Mouse (Mus musculus) adrenal gland, postnatal 36 days (tissue): ENCODE measurements around the gene Stk38. TPM values are rescaled to one million over a fixed set of nuclear protein-coding genes. Genes with fewer than 3 reads are reported as not detected.
"Not testable (repeated sequence)": the region's sequence is repeated elsewhere in the genome, so short reads cannot be mapped to it uniquely, and the experiment has no call there.

Experiments
- DNase-seq, 2 experiments: peaks; one replicate each; pipeline ENCODE4 v3.0.0; 2021; ENCODE audit warnings: mixed read lengths in 1 of 2
- total RNA-seq, 2 experiments: library from RNA; stranded (reverse); gene quantifications; 2 replicates each; pipeline ENCODE4 v1.2.3; 2021

The Stk38 gene
- total RNA-seq, 2 experiments from 2014 or later = 53.4 to 55.9 TPM

GRCm38 (mm10) chr17:29039351-29039750 lies 31.6 kb upstream of the Stk38 start:
- peak in 1 of 2 experiments; percentile 25 for DNase-seq

GRCm38 (mm10) chr17:29035506-29035905 lies 27.7 kb upstream of the Stk38 start:
- DNase-seq = no peak

DNA sequence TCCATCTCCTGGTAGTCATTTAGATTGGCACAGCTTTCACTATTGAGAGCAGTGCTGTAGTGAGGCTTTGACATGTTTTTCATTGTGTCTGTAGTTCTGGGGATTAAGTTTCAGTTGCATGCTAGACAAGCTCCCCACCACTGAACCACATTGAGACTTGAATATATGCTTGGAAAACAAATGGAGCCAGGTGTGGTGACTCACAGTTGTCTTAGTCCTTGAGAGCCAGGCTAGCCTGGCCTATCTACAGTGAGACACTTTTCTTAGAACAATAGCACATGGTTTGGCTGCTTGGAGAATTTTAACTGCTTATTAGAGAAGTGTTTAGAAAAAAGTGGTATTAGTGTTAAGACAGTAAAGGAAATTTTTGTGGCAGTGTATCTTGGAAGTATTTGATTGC lies 26.5 kb upstream of the Stk38 start:
- DNase-seq = no peak

GRCm38 (mm10) chr17:29033569-29034061 lies 25.8 kb upstream of the Stk38 start:
- DNase-seq = no peak

DNA sequence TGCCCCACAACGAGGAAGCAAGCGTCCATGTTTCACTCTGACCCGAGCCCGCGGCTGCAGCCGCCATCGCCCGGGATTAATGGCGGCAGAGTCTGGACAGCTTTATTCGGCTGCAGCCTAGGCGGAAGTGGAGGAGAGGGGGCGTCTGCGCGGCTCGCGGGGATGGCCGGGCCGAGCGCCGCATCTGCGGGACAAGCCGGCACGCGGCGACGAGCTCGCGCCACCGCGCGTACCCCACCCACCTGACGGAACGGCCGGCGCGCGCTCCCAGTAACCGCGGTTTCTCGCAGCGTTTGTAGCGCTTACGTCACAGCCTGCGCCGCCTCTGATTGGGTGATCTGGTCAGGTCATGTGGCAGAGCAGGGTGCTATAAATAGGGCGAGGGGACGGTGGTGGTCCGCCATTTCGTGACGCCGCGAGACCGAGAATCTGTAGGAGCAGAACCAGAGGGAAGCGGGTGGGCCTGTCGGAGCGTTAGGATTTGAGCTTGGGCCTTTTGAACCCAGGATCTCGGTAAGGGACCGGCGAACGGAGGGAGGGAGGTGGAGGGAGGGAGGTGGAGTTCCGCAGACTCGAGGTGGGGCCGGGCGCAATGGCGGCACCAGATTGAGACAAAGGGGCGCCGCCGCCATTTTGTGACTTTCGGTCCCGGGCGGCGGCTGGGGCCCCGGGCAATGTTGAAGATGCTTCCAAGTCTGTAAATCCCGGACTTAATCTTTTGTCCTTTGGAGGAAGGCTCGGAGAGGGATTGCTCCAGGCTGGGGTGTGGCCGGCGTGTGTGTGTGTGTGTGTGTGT lies 24.7 kb upstream of the Stk38 start, which contains the start of gene Srsf3:
TSS of gene Srsf3 (plus strand) at position 355 of the 796 bp plus-strand sequence.
- DNase-seq = peak; percentile 98 to 99

GRCm38 (mm10) chr17:29031771-29032273 lies 24.0 kb upstream of the Stk38 start:
- peak in 1 of 2 experiments; percentile 59 for DNase-seq

GRCm38 (mm10) chr17:29031085-29031711 lies 23.4 kb upstream of the Stk38 start:
- DNase-seq = not testable (repeated sequence)

DNA sequence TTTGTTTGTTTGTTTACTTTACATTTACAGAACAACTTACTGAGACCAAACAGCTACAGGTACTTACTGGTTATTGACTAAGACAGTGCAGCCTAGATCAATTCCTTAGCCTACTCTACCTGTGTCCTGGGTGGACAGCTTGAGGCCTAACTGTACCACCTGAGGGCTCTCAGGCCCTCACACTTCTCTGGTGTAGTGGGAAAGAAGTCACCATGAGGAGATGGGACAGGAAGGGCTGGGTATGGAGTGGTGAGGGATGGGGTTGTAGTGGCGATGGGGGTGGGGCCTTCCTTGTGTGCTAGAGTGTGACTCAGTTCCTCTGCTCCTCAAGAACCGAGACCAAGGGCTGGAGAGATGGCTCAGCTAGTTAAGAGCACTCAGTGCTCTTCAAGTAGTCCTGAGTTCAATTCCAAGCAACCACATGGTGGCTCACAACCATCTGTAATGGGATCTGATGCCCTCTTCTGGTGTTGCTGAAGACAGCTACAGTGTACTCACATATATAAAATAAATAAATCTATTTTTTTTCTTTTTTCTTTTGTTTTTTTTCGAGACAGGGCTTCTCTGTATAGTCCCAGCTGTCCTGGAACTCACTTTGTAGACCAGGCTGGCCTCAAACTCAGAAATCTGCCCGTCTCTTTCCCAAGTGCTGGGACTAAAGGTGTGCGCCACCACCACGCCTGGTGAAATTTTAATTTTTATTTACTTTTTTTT lies 22.7 kb upstream of the Stk38 start:
- DNase-seq = no peak

DNA sequence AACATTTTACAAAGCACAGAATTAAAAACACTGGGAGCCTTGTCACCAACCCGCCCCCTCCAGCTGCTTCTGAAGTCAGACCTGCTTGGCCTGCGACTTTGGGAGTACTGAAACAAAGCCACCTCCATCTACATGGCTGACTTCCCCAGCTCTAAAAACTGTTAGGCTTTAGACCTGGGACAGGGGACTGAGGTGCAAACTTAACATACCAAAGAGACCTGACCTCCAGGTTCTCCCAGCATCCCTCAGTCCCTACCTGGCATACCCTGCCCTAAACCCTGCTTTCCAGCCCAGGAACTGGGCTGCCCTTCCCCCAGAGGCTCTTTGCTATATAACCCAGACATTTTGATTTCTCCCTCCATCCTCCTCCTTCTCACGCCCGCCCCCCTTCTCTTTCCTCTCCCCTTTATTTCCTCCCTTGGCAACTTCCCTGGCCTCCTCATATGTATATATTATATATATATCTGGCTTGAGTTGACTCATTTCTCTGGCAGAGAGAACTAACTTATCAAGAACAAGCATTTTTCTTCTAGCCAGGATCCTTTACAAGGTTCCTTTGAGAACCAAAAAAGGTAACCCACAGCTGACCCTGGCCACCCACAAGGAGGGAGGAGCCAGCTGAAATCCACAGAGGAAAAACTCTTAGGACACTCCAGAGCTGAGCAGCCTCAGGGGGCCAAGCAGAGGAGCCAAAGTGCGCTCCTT lies 19.0 kb upstream of the Stk38 start:
- DNase-seq = no peak

GRCm38 (mm10) chr17:29024896-29025565 lies 17.2 kb upstream of the Stk38 start:
- no peak for DNase-seq

GRCm38 (mm10) chr17:29024047-29024892 lies 16.5 kb upstream of the Stk38 start:
- DNase-seq = no peak

DNA sequence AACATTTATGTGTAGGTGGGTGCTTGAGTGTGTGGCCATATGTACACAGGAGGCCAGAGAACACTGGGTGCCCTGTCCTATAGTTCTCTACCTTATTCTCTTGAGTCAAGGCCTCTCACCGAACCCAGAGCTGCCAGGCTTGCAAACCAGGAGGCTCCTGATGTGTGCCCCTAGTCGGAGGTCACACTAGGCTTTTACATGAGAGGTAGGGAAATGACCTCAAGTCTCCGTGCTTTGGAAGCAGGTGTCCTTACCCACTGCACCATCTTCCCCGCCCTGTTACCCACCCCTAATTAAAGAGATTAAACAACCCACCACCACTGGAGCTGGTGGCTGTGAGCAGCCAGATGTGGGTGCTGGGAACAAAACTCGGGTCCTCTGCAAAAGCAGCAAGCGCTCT lies 15.6 kb upstream of the Stk38 start:
- DNase-seq = no peak

- peak in 1 of 2 experiments; percentile 39 for DNase-seq
These were observed 14.5 kb upstream of the Stk38 start for GRCm38 (mm10) chr17:29022230-29022819.

- DNase-seq = no peak
These were observed 12.6 kb upstream of the Stk38 start for GRCm38 (mm10) chr17:29020444-29020843.

GRCm38 (mm10) chr17:29019391-29019790 lies 11.6 kb upstream of the Stk38 start:
- no peak for DNase-seq

- no peak for DNase-seq
These were observed 10.6 kb upstream of the Stk38 start for GRCm38 (mm10) chr17:29018292-29018984.

DNA sequence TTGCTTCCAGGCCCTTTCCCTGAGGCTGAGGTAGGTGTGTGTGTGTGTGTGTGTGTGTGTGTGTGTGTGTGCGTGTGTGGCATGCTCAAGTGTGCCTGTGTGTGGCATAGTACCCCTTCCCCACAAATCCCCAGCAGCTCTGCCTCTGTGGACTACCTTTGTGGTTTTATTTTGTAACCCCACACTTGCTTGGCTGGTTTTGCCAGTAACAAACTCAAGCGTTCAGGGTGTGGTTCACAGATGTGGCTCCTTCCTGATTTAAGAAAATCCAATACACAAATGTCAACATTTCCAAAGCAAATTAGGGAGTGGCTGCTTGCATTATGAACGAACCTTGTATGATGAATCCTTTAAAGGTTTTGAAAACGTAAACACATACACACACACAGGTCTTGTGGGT lies 8.9 kb upstream of the Stk38 start:
- DNase-seq = no peak

DNA sequence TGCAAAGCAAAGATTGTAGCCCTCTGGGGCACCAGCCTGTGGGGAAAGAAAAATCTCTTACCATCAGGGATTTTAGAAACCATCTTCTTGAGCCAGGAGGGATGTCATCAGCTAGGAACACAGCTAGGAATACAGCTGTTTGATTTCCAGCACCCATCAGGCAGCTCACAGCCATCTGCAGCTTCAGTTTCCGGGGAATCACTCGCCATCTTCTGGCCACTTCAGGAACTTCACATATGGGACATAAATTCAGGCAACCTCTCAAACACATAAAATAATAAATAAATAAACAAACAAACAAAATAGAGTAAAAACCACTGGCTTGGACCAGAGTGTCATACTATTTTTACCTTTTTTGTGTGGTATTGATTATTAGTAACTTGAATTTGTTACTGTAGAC lies 7.8 kb upstream of the Stk38 start:
- peak; percentile 13 to 38 for DNase-seq

- no peak for DNase-seq
These were observed 6.4 kb upstream of the Stk38 start for GRCm38 (mm10) chr17:29014235-29014634.
